Mouse (Mus musculus) CD4-positive, CD25-positive, alpha-beta regulatory T cell, adult 2 months (primary cell): Measurements from ENCODE around the gene Dclk1.
A peak's percentile ranks its signal among the peaks of the same experiment; 100 is the strongest.

Experiments
- DNase-seq: peaks from one replicate; pipeline ENCODE4 v3.0.0-alpha.2; 2012; ENCODE audit warnings: low read depth, low spot score

The Dclk1 gene

DNA sequence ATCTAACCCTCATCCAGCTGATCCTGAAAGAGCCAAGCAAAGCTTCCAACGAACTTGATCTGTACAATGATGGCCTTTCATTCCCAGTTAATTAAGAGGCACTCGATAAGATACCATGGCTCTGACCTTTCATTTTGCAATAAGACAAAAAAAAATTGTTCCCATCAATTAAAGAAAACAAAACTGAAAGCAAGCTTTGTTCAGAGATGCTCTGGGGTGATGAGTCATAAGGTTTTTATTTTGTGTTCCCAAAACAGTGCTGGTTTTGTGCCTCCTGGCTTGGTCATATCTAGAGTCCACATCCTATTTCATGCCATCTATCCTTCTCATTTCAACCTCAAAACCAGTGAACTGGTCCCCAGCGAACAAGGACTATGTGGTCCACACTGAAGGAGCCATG lies 91.3 kb downstream of the Dclk1 start:
- DNase-seq: no peak

DNA sequence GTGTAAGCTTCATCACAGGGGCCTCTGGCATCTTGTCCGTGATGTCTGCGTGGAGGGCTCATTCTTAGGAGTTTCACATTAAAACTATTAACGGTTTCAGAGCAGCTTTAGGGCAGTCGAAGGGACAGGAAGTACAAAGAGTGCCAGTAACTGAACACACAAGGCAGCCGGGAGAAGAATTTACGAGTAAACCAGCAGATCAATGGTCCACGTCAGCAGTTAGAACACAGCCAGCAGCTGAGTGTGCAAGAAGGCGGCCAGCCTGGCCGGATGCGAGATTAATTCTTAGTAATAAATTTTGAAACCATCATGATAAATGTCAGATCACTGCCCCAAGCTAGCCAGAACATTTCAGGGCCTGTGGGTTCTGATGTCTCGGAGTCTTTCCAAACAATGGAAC lies 94.7 kb downstream of the Dclk1 start:
- no peak for DNase-seq

- DNase-seq: no peak
Observed at GRCm38 (mm10) chr3:55337671-55338070, 95.5 kb downstream of the Dclk1 start.

- DNase-seq: no peak
Observed at GRCm38 (mm10) chr3:55342445-55342844, 100.3 kb downstream of the Dclk1 start.

GRCm38 (mm10) chr3:55347371-55348025 lies 105.3 kb downstream of the Dclk1 start:
- no peak for DNase-seq

- DNase-seq: no peak
Observed at GRCm38 (mm10) chr3:55348026-55348390, 105.8 kb downstream of the Dclk1 start.

DNA sequence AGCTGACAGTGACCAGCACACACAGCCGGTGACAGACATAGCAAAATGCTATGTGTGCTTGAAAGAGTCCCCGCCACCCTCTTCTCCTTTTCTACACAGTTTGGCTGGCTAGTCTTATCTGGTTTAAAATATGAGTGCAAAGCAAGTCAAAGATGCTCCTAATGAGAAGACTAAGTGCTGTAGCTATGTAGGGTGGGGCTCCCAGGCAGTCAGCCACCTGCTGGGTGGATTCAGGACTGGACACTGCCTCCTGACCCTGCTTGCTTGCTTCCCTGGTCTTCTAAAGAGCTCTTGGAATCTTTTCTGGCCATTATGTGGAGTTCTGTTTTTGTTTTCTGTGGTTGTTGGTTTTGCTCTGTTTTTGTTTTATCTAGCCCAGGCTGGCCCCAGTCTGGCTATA lies 108.0 kb downstream of the Dclk1 start:
- no peak for DNase-seq

DNA sequence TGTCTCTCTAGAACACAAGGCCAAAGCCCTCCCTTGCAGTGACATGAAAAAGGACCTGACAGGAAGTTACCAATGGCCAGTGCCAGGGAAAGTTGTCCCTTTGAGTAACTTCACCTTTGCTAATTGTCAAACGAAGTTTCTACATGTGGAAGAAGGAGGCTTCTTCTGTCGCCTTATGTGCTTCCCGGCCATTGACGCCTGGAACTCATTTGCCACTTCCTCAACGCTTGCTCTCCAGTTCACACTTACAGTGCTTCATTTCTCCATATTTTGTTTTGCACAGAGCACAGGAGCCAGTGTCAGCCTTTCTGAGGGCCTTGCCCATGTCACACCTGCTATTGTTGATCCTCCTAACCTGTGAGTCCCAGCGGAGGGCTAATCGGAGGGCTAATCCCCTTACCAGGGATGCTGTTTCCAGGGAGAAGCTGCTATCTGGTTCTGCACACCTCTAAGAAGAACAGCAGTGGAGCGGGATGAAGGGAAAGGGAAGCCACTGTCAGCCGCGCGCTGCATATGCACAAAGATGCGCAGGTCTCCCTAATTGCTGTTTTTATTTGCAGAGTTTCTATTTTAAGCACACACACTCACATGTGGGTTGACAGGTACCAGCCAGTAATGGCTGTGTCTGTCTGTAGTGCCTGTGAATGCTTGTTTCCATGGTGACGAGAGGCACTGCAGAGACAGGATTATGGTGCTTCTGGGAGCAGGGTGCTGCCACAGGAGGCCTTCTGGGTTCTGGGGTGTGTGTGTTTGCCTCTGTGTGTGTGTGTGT lies 109.3 kb downstream of the Dclk1 start:
- no peak for DNase-seq

- DNase-seq: no peak
Observed at GRCm38 (mm10) chr3:55352529-55352928, 110.4 kb downstream of the Dclk1 start.

GRCm38 (mm10) chr3:55353169-55353568 lies 111.0 kb downstream of the Dclk1 start:
- no peak for DNase-seq

GRCm38 (mm10) chr3:55353909-55354511 lies 111.8 kb downstream of the Dclk1 start:
- no peak for DNase-seq

- peak; percentile 52 for DNase-seq
Observed at GRCm38 (mm10) chr3:55354765-55355164, 112.6 kb downstream of the Dclk1 start.

GRCm38 (mm10) chr3:55358486-55358885 lies 116.3 kb downstream of the Dclk1 start:
- no peak for DNase-seq

DNA sequence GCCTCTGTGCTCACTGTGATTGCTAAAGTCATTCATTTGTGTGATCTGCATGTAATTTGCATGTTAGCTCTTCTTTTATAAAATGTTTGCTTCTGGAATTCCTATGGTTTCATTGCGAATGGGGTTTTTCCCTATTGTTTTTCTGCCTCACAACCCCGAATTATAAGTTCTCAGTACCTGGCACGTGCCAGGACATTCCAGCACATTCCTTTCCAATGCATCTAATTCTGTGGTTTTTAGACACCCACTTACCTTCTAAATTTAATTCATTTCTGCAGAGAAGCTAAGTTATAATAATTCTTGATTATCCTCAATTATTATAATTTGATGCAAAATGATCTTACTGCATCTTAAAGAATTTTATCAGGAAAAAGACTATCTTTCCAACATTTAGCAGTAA lies 118.7 kb downstream of the Dclk1 start:
- no peak for DNase-seq

- no peak for DNase-seq
Observed at GRCm38 (mm10) chr3:55367166-55367565, 125.0 kb downstream of the Dclk1 start.

GRCm38 (mm10) chr3:55369156-55369555 lies 127.0 kb downstream of the Dclk1 start:
- DNase-seq: no peak

DNA sequence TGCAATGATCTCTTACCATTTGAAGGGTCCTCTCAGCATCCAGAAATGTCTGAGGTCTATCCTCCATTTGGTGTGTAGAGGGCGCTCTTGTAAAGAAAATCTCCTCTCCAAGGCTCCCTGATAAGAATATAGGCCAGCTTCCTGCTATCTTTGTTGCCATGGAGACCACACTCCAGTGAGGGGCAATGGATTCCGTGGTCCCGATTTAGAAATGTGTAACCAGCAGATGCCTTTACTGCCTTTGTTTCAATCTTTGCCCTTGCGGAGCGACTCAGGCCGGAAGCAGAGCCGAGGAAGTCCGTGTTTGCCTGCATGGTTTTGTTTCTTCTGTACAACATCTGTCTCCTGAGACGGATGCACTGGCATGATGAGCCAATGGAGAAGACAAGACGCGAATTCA lies 131.5 kb downstream of the Dclk1 start:
- DNase-seq: peak; percentile 51

DNA sequence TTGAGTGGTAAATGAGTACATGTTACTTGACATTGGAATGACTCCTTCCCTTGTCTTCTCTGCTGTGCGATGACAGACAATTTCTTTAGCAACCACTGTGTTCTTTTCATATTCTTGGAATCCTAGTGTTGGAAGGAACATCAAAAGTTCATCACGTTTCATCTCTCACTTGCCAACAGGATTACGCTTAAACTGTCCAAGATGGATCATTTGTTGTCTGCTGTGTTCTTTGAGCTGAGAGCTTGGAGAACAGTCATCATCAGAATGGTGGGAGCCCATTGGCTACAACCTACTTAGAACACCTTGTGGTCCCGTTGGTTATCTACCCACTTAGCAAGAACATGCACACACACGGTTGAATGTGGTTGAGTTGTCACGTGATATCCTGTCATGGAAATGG lies 136.4 kb downstream of the Dclk1 start:
- no peak for DNase-seq

DNA sequence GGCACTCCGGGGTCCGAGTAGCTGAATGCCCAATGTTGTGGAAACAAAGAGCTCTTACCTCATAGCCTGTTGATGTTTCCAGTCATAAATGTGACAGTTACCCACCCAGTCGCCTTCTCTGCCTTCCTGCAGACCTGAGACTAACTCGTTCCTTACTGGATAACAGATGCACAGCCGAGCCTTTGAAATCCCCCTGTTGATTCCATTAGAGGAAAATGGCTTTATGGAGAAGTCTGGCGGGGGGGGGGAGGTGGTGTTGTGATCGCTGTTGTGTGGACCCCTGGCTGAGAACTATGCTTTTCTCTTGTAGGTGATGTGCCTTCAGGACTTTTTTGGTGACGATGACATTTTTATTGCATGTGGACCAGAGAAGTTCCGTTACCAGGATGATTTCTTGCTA lies 138.3 kb downstream of the Dclk1 start:
- no peak for DNase-seq

- no peak for DNase-seq
Observed at GRCm38 (mm10) chr3:55392605-55393004, 150.4 kb downstream of the Dclk1 start.

DNA sequence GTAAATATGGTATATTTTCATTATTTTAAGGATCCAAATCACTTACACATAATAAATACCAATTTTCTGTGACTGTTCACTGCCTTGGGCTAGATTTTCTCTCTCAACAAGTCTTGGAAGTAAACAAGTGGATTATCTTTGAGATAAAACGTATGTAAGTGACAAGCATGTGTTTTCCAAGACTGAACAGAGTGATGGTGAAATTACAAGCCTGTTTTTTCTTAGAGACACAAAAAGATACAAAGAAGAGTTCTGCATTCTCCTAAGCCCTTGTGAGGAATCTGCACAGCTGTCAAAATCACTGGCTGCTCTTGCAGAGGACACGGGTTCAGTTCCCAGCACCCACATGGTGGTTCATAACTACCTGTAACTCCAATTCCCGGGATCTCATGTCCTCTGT lies 151.4 kb downstream of the Dclk1 start:
- DNase-seq: no peak

DNA sequence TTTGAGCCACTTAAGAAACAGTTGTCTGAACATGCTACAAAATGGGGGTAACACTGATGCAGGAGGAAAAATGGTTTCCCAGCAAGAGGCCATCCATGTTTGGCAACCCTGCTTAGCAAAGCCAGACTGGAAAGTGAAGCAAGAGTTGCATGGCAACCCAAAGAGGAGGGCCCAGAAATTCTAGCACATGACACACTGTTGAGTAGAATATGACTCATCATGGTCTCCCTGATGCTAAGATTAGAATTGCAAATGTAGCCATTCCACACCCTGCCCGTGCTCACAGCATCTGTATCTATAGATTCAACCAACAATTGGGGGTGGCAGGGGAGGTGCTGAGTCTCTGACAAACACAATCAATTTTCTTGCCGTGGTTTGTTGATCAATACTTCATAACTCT lies 154.6 kb downstream of the Dclk1 start:
- no peak for DNase-seq
